ENCODE assay signal across 9 mouse cellular contexts in genomic region chr5:113956510-113956909, GRCm38 (mm10). TPM values are rescaled to one million over a fixed set of nuclear protein-coding genes. Genes with fewer than 3 reads are reported as not detected.
DNase-seq lines count a peak whose midpoint lies in the region; ATAC-seq and TF ChIP-seq lines count a peak whose summit lies in the region.
"Had no signal": no experiment of that assay in that cellular context is flagged by ENCODE, and none has a peak within 500 bp of the region (broad histone marks: within the 10 kb centered on the region; RNA-seq: fewer than 3 reads in every experiment).

No protein-coding gene starts in this region.

- no peak for TF ChIP-seq POLR2A in MEL (IDR thresholded peaks at IDR 0.05; ENCODE audit: control insufficient read depth in 1 of 2, insufficient read depth in 1 of 2, low read depth in 1 of 2, low read length in 2 of 2, poor library complexity in 1 of 2)

- H3K4me2 ChIP-seq in forebrain, embryonic 13.5 days: no peak overlapping the region

- intact Hi-C loops in heart, postnatal 36 days (cut with DNase I): loop anchor here (1.0 to 2.0 kb wide), 3 partner anchors 18 to 89 kb away; no protein-coding TSS in a partner anchor

- H3K9me3 ChIP-seq in MEL (replicated peaks; ENCODE audit: insufficient read depth, low read length): no peaks in the 10 kb centered on the region
- H3K9me3 ChIP-seq in forebrain, embryonic 13.5 days (replicated peaks): no peaks in the 10 kb centered on the region

- DNase-seq in MEL (ENCODE audit: low read depth, low spot score): peak; percentile 84
- DNase-seq in c-Kit-positive CD71-negative TER-119-negative erythroid progenitor cells, embryonic 14.5 days (ENCODE audit: low read depth): peak; percentile 86
- peak; percentile 88 to 98 for DNase-seq in heart, postnatal 36 days
- DNase-seq in layer of hippocampus, adult 8-10 months (ENCODE audit: low spot score in 2 of 2): peak; percentile 53 to 76
- DNase-seq in lung, postnatal 14 days: peak; percentile 96
- DNase-seq in right cerebral cortex, adult 2 months (ENCODE audit: low spot score in 2 of 2): peak; percentile 65 to 84
- DNase-seq in urinary bladder, adult 2 months (ENCODE audit: low spot score): peak; percentile 81

- no peak for TF ChIP-seq EP300 in MEL (IDR thresholded peaks at IDR 0.05; ENCODE audit: low read depth in 1 of 2, low read length in 2 of 2)

- TF ChIP-seq CTCF in MEL (IDR thresholded peaks at IDR 0.05 in 2 of 3, conservative IDR thresholded peaks at IDR 0.05 in 1 of 3; ENCODE audit: control insufficient read depth in 1 of 3, insufficient read depth in 1 of 3, low read depth in 2 of 3, low read length in 3 of 3, poor library complexity in 1 of 3, severe bottlenecking in 1 of 3): peak; percentile 94 to 98 (median 94)

- peaks cover 0 to 10% of the 10 kb centered on the region in 2 experiments; a peak in 2 of 4 replicates for H3K36me3 ChIP-seq in MEL (ENCODE audit: control insufficient read depth in 1 of 2, insufficient read depth in 2 of 2, low read length in 2 of 2)
- peaks cover 47% of the 10 kb centered on the region for H3K36me3 ChIP-seq in forebrain, embryonic 13.5 days (ENCODE audit: poor library complexity, severe bottlenecking)

- H3K4me3 ChIP-seq in MEL (ENCODE audit: control insufficient read depth in 1 of 2, insufficient read depth in 1 of 2, low read depth in 2 of 2, low read length in 2 of 2): no peak overlapping the region
- H3K4me3 ChIP-seq in forebrain, embryonic 13.5 days: no peak overlapping the region

- no peaks in the 10 kb centered on the region for H3K79me2 ChIP-seq in MEL (ENCODE audit: control insufficient read depth, insufficient read depth, low read length, poor library complexity)

- 5% methylated on average over 4 of the region's 4 CpGs for WGBS in forebrain, embryonic 13.5 days

- peaks cover 3 to 17% of the 10 kb centered on the region in 2 experiments; a peak in 3 of 4 replicates for H3K4me1 ChIP-seq in MEL (ENCODE audit: control insufficient read depth in 1 of 2, insufficient read depth in 2 of 2, low read length in 2 of 2)
- peaks cover 3% of the 10 kb centered on the region; the same call in 1 of the 2 replicates for H3K4me1 ChIP-seq in forebrain, embryonic 13.5 days

- H3K27me3 ChIP-seq in MEL (ENCODE audit: control insufficient read depth in 1 of 2, insufficient read depth in 2 of 2, low read length in 2 of 2): no peaks in the 10 kb centered on the region
- H3K27me3 ChIP-seq in forebrain, embryonic 13.5 days: no peaks in the 10 kb centered on the region

- no peak overlapping the region for H3K27ac ChIP-seq in MEL (ENCODE audit: control insufficient read depth, low read depth, low read length)
- H3K27ac ChIP-seq in forebrain, embryonic 13.5 days: no peak overlapping the region

- ATAC-seq in forebrain, embryonic 13.5 days: peak; percentile 77

- TF ChIP-seq RAD21 in MEL (IDR thresholded peaks at IDR 0.05; ENCODE audit: low read depth, low read length): peak; percentile 81

- no peak overlapping the region for H3K9ac ChIP-seq in MEL (ENCODE audit: control insufficient read depth, low read depth, low read length, poor library complexity, severe bottlenecking)
- no peak overlapping the region for H3K9ac ChIP-seq in forebrain, embryonic 13.5 days

TF ChIP-seq in MEL, 35 proteins besides CTCF, POLR2A, EP300 and RAD21:
- TF ChIP-seq MYC (IDR thresholded peaks at IDR 0.05; ENCODE audit: low read depth, low read length) (peak; percentile 79), USF2 (IDR thresholded peaks at IDR 0.05; ENCODE audit: borderline replicate concordance in 1 of 2, insufficient read depth in 1 of 2, low read depth in 1 of 2, low read length in 2 of 2) (no peak), MAX (IDR thresholded peaks at IDR 0.05; ENCODE audit: low read length) (peak; percentile 39; the same call in 1 of the 2 replicates), ETS1 (IDR thresholded peaks at IDR 0.05; ENCODE audit: low read depth, low read length) (no peak), ZC3H11A (IDR thresholded peaks at IDR 0.05; ENCODE audit: low read depth, low read length) (peak; percentile 79), SMC3 (IDR thresholded peaks at IDR 0.05; ENCODE audit: low read depth, low read length) (peak; percentile 89)

RNA-seq across cellular contexts. Expression of gene Ssh1, which starts 37.2 kb away (rescaled TPM):
- total RNA-seq in MEL (2012; rRNA removed): 2.3 and 4.0 TPM in 2 replicates
- 1 to 10 TPM in 1 of 2 experiments, not detected in 1; 6.8 TPM for polyA plus RNA-seq in MEL (2012; ENCODE audit: insufficient read depth in 1 of 2, insufficient read length in 2 of 2, low read depth in 1 of 2, low replicate concordance in 2 of 2, missing spikeins in 1 of 2)
- polyA plus RNA-seq in forebrain, embryonic 13.5 days (2015; fragmentation: Nextera tagmentation; extraction: Ambion mirVana): 12.0 and 13.9 TPM in 2 replicates
- 10 to 100 TPM; 14.7 to 15.7 TPM for total RNA-seq in heart, postnatal 36 days (2021)
- 10 to 100 TPM; 27.9 to 32.3 (median 29.3) TPM for total RNA-seq in layer of hippocampus, adult 8-10 months (2022)
- 9.3 and 14.8 TPM in 2 replicates for polyA plus RNA-seq in urinary bladder, adult 2 months (2012; rRNA removed)

RNA-seq across cellular contexts. Expression of gene Dao, which starts 47.0 kb away (rescaled TPM):
- not detected in 2 replicates for total RNA-seq in MEL (2012; rRNA removed)
- under 1 TPM in 1 of 2 experiments, not detected in 1; 0.04 TPM for polyA plus RNA-seq in MEL (2012; ENCODE audit: insufficient read depth in 1 of 2, insufficient read length in 2 of 2, low read depth in 1 of 2, low replicate concordance in 2 of 2, missing spikeins in 1 of 2)
- not detected in 2 replicates for polyA plus RNA-seq in forebrain, embryonic 13.5 days (2015; fragmentation: Nextera tagmentation; extraction: Ambion mirVana)
- total RNA-seq in heart, postnatal 36 days (2021): not detected
- total RNA-seq in layer of hippocampus, adult 8-10 months (2022): under 1 TPM in 1 of 4 experiments, not detected in 3; 0.31 TPM
- polyA plus RNA-seq in urinary bladder, adult 2 months (2012; rRNA removed): 0.10 TPM in 1 of 2 replicates, not detected in the other
- polyA plus RNA-seq: lung, embryonic 16.5 days had no signal

RNA-seq across cellular contexts. Expression of gene Coro1c, which starts 48.0 kb away (rescaled TPM):
- total RNA-seq in MEL (2012; rRNA removed): 103 TPM in 2 replicates
- 100 to 1,000 TPM in 1 of 2 experiments, 10 to 100 TPM in 1; 77.3 to 158 TPM for polyA plus RNA-seq in MEL (2012; ENCODE audit: insufficient read depth in 1 of 2, insufficient read length in 2 of 2, low read depth in 1 of 2, low replicate concordance in 2 of 2, missing spikeins in 1 of 2)
- 235 and 246 TPM in 2 replicates for polyA plus RNA-seq in forebrain, embryonic 13.5 days (2015; fragmentation: Nextera tagmentation; extraction: Ambion mirVana)
- 10 to 100 TPM; 34.3 to 37.5 TPM for total RNA-seq in heart, postnatal 36 days (2021)
- total RNA-seq in layer of hippocampus, adult 8-10 months (2022): 100 to 1,000 TPM in 1 of 4 experiments, 10 to 100 TPM in 3; 89.3 to 106 (median 94.0) TPM
- polyA plus RNA-seq in urinary bladder, adult 2 months (2012; rRNA removed): 116 and 159 TPM in 2 replicates
